Mouse (Mus musculus): ENCODE data around the gene Hcls1. TPM values are rescaled to one million over a fixed set of nuclear protein-coding genes. Genes with fewer than 3 reads are reported as not detected.
A peak's percentile ranks its signal among the peaks of the same experiment; 100 is the strongest.

Gene Hcls1
- total RNA-seq, 2 experiments from 2014 or later: 3.6 to 3.7 TPM

DNA sequence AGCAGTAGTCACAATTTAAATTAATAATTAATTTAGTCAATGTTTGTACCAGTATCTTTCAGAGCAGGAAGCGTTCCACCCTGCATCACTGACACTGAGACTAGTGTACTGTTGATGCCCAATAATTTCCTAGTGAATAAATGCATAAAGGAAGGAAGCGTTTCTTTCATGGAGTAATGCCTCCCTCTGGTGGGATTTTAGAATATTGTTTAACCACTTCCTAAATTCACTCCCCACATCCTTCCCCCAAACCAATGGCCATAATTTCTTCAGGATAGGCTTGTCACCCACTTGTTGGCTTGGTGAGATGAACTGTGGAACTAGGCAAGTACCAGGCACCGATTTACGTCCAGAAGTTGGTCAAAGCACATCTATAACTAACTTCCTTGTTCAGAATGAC lies 75.6 kb downstream of the Hcls1 start:
- Histone ChIP-seq H3K27ac (no peak overlapping the region), H3K4me3 (no peak overlapping the region)
- no peak for DNase-seq (ENCODE audit: extremely low spot score in 1 of 2, low spot score in 2 of 2)
- intact Hi-C loops (cut with DNase I): loop anchor here (2.0 to 5.0 kb wide), 6 partner anchors 66 to 968 kb away; partner anchors contain the start of genes Eaf2, Golgb1, Iqcb1 and Wdr5b
- peak; percentile 69 for TF ChIP-seq CTCF (IDR thresholded peaks at IDR 0.05)

DNA sequence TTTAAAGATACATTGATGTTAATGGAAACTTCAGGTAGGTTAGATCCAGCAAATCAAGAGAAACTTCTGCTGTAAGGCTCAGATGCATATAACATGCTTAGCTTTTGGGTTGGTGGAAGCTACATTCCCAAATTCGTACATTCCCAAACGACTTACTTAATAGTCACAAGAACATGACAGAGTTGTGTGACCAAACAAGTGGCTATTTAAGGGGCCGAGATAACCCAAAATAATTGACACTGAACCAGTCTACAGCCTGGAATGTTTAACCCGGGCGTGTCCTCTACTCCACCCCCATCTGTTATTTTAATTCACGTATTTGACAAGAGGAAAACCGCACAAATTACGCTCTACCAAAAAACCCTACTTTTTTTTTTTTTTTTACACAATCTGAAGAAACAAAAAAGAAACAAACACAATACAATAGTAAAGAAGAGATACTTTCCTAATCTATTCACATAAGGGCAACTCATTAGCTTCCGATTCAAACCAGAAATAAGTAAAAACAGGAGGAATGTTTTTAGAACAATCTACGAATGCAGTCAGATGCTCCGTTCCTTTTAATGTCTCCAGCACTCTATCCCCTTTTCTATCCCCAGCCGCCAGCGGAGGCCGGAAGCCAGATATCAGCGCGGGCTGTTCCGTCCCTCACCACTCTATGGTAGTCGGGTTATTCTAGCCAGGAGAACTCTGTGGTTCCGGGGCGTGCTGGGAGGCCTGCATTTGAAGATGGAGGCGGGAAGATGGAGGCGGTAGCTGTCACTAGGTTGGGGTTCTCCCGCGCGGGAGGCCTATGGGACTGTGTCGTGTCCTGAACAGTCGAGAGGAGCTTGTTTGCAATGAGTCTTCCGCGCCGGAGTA lies 76.5 kb downstream of the Hcls1 start, which contains the start of gene Polq:
TSS of gene Polq (plus strand) at position 726 of the 861 bp plus-strand sequence.
- H3K27ac ChIP-seq: peak within 1 kb of the TSS; percentile 29
- intact Hi-C loops (cut with DNase I): loop anchor here (2.0 to 5.0 kb wide), 6 partner anchors 66 to 969 kb away; partner anchors contain the start of genes Eaf2, Golgb1, Iqcb1 and Wdr5b
- peak; percentile 90 to 91 for DNase-seq (ENCODE audit: extremely low spot score in 1 of 2, low spot score in 2 of 2)
- no peak; the same call in 1 of the 2 replicates for TF ChIP-seq CTCF (IDR thresholded peaks at IDR 0.05)
- peak within 1 kb of the TSS; percentile 73 for H3K4me3 ChIP-seq

DNA sequence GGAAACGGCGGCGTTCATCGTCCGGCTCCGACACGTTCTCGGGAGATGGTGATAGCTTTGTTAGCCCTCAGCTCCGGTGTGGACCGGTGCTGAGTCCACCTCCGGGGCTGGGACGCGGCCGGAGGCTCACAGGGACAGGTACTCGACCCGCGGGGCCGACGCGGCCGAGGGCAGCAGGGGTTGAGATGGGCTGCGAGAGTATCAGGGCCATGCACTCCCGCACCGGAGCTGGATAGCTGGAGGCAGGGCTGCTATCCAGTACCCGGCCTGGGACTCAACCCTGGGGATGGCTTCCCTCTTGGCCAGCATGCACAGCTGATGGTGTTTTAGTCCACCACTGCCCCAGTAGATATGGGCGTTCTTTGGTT lies 77.1 kb downstream of the Hcls1 start:
- TF ChIP-seq CTCF (IDR thresholded peaks at IDR 0.05): no peak
- Histone ChIP-seq H3K27ac (no peak overlapping the region), H3K4me3 (peak overlapping the region; percentile 73)
- intact Hi-C loops (cut with DNase I): loop anchor here (2.0 to 5.0 kb wide), 6 partner anchors 67 to 970 kb away; partner anchors contain the start of genes Eaf2, Golgb1, Iqcb1 and Wdr5b
- no peak for DNase-seq (ENCODE audit: extremely low spot score in 1 of 2, low spot score in 2 of 2)

DNA sequence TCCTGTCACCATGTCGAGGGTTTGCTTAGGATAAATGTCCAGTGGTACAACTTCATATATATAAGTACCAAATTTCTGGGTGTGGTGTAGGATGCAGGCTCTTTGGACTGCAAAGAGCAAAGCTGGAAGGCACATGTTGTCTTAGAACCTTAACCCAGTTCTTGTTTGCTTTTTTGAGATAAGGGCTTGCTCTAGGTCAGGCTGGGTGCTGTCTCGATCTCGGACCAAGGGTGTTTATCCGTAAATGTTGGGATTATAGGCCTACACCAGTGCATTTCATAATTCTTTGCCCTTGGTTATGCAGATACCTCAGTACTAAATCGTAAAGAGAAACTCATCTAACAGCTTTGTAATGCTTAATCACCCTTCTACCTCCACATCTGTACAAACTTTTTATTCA lies 77.6 kb downstream of the Hcls1 start:
- no peak for TF ChIP-seq CTCF (IDR thresholded peaks at IDR 0.05)
- H3K4me3 ChIP-seq: peak overlapping the region; percentile 73
- intact Hi-C loops (cut with DNase I): loop anchor here (5.0 kb wide), 2 partner anchors 540 to 970 kb away; partner anchors contain the start of gene Wdr5b

More for the DNA sequence above, 77.6 kb downstream of the Hcls1 start:
- no peak overlapping the region for H3K27ac ChIP-seq
- no peak for DNase-seq (ENCODE audit: extremely low spot score in 1 of 2, low spot score in 2 of 2)

Other genes with a start within 250 kb of the Hcls1 start
- gene Ildr1, start 241.0 kb upstream of the Hcls1 start, total RNA-seq (2021): under 1 TPM; 0.23 to 0.47 TPM
- gene Slc15a2, start 150.0 kb upstream of the Hcls1 start, total RNA-seq (2021): 10 to 100 TPM; 36.5 to 40.2 TPM
- 10 to 100 TPM; 41.9 to 49.2 TPM for gene Iqcb1, start 106.6 kb upstream of the Hcls1 start, total RNA-seq (2021)
- gene Eaf2, start 60.0 kb upstream of the Hcls1 start, total RNA-seq (2021): 1 to 10 TPM; 1.3 to 1.4 TPM
- gene Golgb1, start 59.8 kb upstream of the Hcls1 start, total RNA-seq (2021): 10 to 100 TPM; 77.8 to 92.1 TPM
- under 1 TPM in 1 of 2 experiments, not detected in 1; 0.36 TPM for gene Fbxo40, start 55.5 kb downstream of the Hcls1 start, total RNA-seq (2021)
- 1 to 10 TPM; 1.7 to 2.1 TPM for gene Polq, start 76.8 kb downstream of the Hcls1 start, total RNA-seq (2021)

Measured in left cerebral cortex, adult 2 months (tissue).